Mouse (Mus musculus): ENCODE results near the gene Myom1. TPM values are rescaled to one million over a fixed set of nuclear protein-coding genes. Genes with fewer than 3 reads are reported as not detected.

Myom1 gene
- polyA plus RNA-seq, 1 experiment from 2014 or later: 1.3 TPM

DNA sequence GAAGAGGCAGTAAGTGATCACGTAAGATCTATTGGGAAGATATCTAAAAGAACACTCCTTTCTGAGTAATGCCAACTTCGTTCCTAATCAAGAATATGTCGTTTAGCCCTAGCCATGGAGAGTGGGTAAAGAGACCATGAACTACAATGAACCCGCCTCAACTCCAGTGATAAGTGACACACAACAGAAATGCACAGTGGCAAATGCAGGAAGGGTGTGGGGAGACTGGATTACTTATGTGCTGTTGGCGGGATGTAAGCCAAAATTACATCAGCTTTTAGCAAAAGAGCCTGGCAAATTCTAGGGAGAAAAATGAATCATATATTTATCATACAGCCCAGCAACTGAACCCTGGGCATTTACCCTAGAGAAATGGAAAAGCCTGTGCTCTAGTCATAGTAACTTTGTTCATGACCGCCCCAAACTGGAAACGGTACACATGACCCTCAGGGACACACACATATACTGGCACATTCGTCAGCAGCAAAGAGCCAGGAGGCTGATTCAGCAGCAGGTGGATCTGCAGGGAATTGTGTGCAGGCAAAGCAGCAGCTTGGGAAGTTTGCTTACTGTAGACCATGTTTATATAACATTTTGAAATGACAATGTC is 121.7 kb downstream of the Myom1 start:
- H3K4me3 ChIP-seq (replicated peaks; ENCODE audit: low read depth, low read length): no peak overlapping the region
- DNase-seq (no peak), ATAC-seq (ENCODE audit: low FRiP score, low TSS enrichment) (no peak)
- H3K27ac ChIP-seq (replicated peaks; ENCODE audit: low read depth, low read length): no peak overlapping the region
- H3K27me3 ChIP-seq (ENCODE audit: control insufficient read depth, insufficient read depth, low read length): no peaks in the 10 kb centered on the region
- 92% methylated on average over 8 of the region's 8 CpGs for WGBS
- no peak overlapping the region for H3K9ac ChIP-seq (replicated peaks; ENCODE audit: low read length)
- no peaks in the 10 kb centered on the region for H3K4me1 ChIP-seq (ENCODE audit: control insufficient read depth, insufficient read depth, low read length)
- H3K36me3 ChIP-seq (ENCODE audit: control insufficient read depth, insufficient read depth, low read length): no peaks in the 10 kb centered on the region
- no peak overlapping the region for H3K4me2 ChIP-seq (ENCODE audit: low read length)
- no peaks in the 10 kb centered on the region for H3K9me3 ChIP-seq (ENCODE audit: control insufficient read depth, low read length)

DNA sequence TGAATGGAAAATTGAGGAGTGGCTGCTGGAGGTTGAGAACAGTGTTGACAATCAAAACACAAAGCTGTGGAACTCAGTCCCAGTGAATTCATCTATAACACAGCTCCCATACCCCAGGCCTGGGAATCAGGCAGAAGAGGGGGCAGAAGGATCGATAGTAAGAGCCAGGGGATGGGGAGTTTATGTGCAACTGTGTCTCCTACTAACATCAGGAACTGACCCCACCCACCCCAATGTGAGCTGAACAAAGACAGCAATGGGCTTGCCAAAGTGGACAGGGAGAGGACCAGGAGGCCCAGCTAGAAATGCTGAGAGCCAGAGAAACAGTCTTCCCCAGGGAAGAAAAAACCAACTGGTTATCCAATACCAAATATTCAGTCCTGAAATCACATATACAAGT is 122.2 kb downstream of the Myom1 start:
- Histone ChIP-seq H3K36me3 (ENCODE audit: control insufficient read depth, insufficient read depth, low read length) (no peaks in the 10 kb centered on the region), H3K9ac (replicated peaks; ENCODE audit: low read length) (no peak overlapping the region), H3K27me3 (ENCODE audit: control insufficient read depth, insufficient read depth, low read length) (no peaks in the 10 kb centered on the region), H3K9me3 (ENCODE audit: control insufficient read depth, low read length) (no peaks in the 10 kb centered on the region), H3K4me1 (ENCODE audit: control insufficient read depth, insufficient read depth, low read length) (no peaks in the 10 kb centered on the region), H3K27ac (replicated peaks; ENCODE audit: low read depth, low read length) (no peak overlapping the region), H3K4me3 (replicated peaks; ENCODE audit: low read depth, low read length) (no peak overlapping the region), H3K4me2 (ENCODE audit: low read length) (no peak overlapping the region)
- no peak for DNase-seq
- WGBS: 88% methylated on average over 1 of the region's 1 CpGs
- ATAC-seq (ENCODE audit: low FRiP score, low TSS enrichment): no peak

DNA sequence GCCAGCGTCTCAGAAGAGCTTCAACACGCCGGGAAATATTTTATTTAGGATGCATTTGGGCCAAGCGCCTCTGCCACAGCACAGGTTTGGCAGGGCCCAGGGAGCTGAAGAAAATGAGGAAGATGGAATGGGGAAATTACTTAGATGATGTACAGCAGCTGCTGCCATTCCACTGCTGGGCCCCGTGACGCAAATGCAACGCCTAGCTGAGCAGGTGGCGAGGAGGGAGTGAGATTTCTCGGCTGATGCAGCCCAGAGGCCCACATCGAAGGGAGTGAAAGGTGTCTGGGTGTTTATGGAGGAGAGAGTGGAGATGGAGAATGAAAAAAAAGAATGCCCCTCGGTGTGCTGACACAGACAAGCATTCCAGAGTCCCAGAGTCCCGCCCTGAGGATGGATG is 123.1 kb downstream of the Myom1 start:
- Histone ChIP-seq H3K27ac (replicated peaks; ENCODE audit: low read depth, low read length) (no peak overlapping the region), H3K4me1 (ENCODE audit: control insufficient read depth, insufficient read depth, low read length) (no peaks in the 10 kb centered on the region), H3K27me3 (ENCODE audit: control insufficient read depth, insufficient read depth, low read length) (no peaks in the 10 kb centered on the region), H3K4me3 (replicated peaks; ENCODE audit: low read depth, low read length) (no peak overlapping the region), H3K9ac (replicated peaks; ENCODE audit: low read length) (no peak overlapping the region), H3K36me3 (ENCODE audit: control insufficient read depth, insufficient read depth, low read length) (no peaks in the 10 kb centered on the region), H3K9me3 (ENCODE audit: control insufficient read depth, low read length) (no peaks in the 10 kb centered on the region), H3K4me2 (ENCODE audit: low read length) (no peak overlapping the region)
- peak; percentile 11 for DNase-seq
- ATAC-seq (ENCODE audit: low FRiP score, low TSS enrichment): no peak
- 69% methylated on average over 12 of the region's 12 CpGs for WGBS

DNA sequence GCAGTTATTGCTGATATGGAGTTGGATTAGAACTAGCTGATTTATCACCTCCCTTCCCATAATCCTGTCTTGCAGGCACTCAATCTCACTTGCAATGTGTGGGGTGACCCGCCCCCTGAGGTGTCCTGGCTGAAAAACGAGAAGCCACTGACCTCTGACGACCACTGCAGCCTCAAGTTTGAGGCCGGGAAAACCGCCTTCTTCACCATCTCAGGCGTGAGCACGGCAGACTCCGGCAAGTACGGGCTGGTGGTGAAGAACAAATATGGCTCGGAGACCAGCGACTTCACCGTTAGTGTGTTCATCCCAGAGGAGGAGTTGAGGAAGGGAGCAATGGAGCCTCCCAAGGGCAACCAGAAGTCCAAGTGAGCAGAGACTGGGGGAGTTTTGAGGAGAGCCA is 123.6 kb downstream of the Myom1 start:
- no peaks in the 10 kb centered on the region for H3K9me3 ChIP-seq (ENCODE audit: control insufficient read depth, low read length)
- H3K27me3 ChIP-seq (ENCODE audit: control insufficient read depth, insufficient read depth, low read length): no peaks in the 10 kb centered on the region
- no peak overlapping the region for H3K27ac ChIP-seq (replicated peaks; ENCODE audit: low read depth, low read length)
- H3K36me3 ChIP-seq (ENCODE audit: control insufficient read depth, insufficient read depth, low read length): no peaks in the 10 kb centered on the region
- H3K4me1 ChIP-seq (ENCODE audit: control insufficient read depth, insufficient read depth, low read length): no peaks in the 10 kb centered on the region
- H3K4me2 ChIP-seq (ENCODE audit: low read length): no peak overlapping the region
- WGBS: 83% methylated on average over 12 of the region's 12 CpGs
- ATAC-seq (ENCODE audit: low FRiP score, low TSS enrichment) (no peak), DNase-seq (no peak)
- no peak overlapping the region for H3K9ac ChIP-seq (replicated peaks; ENCODE audit: low read length)
- no peak overlapping the region for H3K4me3 ChIP-seq (replicated peaks; ENCODE audit: low read depth, low read length)

DNA sequence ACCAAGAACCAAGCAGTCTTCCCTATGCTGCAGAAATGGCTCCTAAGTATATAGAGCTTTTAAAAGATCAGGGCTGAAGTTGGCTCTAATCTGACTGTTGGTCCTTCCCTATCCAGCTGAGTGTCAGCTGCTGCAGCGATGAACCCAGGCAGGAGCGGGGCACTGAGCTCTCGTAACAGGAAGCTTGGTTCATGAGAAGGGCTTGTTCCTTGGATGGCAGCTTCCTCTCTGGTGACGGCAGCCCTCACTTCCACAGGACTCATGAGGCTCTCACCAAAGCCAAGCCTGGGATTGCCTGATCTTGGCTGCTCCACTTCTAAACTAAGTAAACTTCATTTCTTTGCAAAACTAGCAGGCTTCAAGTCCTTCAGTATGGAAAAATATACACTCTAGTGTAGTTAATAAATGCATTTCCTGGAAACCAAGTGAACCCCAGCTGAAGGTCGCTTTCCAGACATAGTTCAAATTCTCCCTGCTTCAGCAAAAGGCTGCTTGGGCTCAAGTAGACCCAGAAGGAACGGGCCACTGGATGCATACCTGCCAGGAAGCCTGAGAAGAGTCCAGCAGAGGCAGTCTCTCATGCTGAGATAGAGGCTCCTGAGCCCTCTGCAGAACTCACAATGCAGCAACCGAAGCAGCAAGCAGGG is 125.2 kb downstream of the Myom1 start:
- no peaks in the 10 kb centered on the region for H3K9me3 ChIP-seq (ENCODE audit: control insufficient read depth, low read length)
- H3K4me1 ChIP-seq (ENCODE audit: control insufficient read depth, insufficient read depth, low read length): no peaks in the 10 kb centered on the region
- DNase-seq (no peak), ATAC-seq (ENCODE audit: low FRiP score, low TSS enrichment) (no peak)
- 86% methylated on average over 7 of the region's 7 CpGs for WGBS
- no peak overlapping the region for H3K4me2 ChIP-seq (ENCODE audit: low read length)
- no peaks in the 10 kb centered on the region for H3K27me3 ChIP-seq (ENCODE audit: control insufficient read depth, insufficient read depth, low read length)
- H3K27ac ChIP-seq (replicated peaks; ENCODE audit: low read depth, low read length): no peak overlapping the region
- no peak overlapping the region for H3K4me3 ChIP-seq (replicated peaks; ENCODE audit: low read depth, low read length)
- H3K36me3 ChIP-seq (ENCODE audit: control insufficient read depth, insufficient read depth, low read length): no peaks in the 10 kb centered on the region
- no peak overlapping the region for H3K9ac ChIP-seq (replicated peaks; ENCODE audit: low read length)

DNA sequence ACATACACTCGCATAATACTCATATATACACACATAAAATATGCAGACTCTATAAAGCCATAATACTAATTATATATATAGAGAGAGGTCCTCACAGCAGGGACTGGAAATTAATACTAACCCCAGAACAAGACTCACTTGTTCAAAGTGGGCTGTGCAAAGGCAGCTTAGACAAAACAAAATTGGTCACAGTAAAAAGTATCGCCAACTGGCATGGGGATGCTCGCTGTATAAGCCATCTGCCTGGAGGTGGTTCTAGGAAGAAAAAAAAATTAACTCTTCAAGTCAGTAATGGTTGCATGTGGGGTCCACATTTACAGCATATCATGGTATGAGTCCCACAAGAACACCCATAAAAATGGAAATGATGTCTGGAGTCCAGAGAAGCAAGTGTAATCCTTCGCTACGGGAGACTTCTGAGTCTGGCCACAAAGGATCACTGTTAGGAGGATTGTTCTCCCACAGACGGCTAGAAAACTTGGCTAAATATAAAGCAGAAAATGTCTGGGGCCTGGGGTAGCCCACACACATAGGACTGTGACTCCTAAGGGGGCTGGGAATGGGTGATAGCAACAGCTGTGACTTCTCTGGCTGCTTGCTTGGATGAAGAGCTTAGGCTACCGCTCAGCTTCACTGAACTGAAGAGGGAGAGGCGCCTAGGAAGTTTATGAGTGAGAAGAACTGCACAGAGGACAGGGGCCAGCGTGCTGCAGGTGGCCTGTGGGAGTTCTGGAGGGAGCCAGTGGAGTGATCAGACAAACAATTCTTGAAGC is 127.2 kb downstream of the Myom1 start:
- peak; percentile 56 for ATAC-seq (ENCODE audit: low FRiP score, low TSS enrichment)
- Histone ChIP-seq H3K4me1 (ENCODE audit: control insufficient read depth, insufficient read depth, low read length) (no peaks in the 10 kb centered on the region), H3K36me3 (ENCODE audit: control insufficient read depth, insufficient read depth, low read length) (no peaks in the 10 kb centered on the region), H3K27me3 (ENCODE audit: control insufficient read depth, insufficient read depth, low read length) (no peaks in the 10 kb centered on the region), H3K4me2 (ENCODE audit: low read length) (no peak overlapping the region), H3K4me3 (replicated peaks; ENCODE audit: low read depth, low read length) (no peak overlapping the region), H3K9ac (replicated peaks; ENCODE audit: low read length) (no peak overlapping the region), H3K27ac (replicated peaks; ENCODE audit: low read depth, low read length) (no peak overlapping the region), H3K9me3 (ENCODE audit: control insufficient read depth, low read length) (no peaks in the 10 kb centered on the region)
- DNase-seq: peak; percentile 21
- WGBS: 57% methylated on average over 9 of the region's 9 CpGs

DNA sequence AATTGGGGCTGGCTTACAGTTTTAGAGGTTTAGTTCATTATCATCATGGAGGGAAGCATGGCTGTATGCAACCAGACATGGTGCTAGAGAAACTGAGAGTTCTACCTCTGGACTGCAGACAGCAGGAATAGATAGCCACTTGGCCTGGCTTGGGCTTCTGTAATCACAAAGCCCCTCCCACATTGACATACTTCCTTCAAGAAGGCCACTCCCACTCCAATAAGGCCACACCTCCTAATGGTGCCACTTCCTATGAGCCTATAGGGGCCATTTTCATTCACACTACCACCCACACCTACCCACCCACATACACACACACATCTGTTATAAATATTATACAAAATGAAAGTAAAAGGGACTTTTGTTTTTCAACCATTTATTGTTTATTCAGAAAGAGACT is 129.8 kb downstream of the Myom1 start:
- no peak overlapping the region for H3K27ac ChIP-seq (replicated peaks; ENCODE audit: low read depth, low read length)
- no peaks in the 10 kb centered on the region for H3K4me1 ChIP-seq (ENCODE audit: control insufficient read depth, insufficient read depth, low read length)
- DNase-seq (no peak), ATAC-seq (ENCODE audit: low FRiP score, low TSS enrichment) (no peak)
- no peaks in the 10 kb centered on the region for H3K9me3 ChIP-seq (ENCODE audit: control insufficient read depth, low read length)
- H3K27me3 ChIP-seq (ENCODE audit: control insufficient read depth, insufficient read depth, low read length): no peaks in the 10 kb centered on the region
- no peak overlapping the region for H3K4me2 ChIP-seq (ENCODE audit: low read length)
- no peak overlapping the region for H3K4me3 ChIP-seq (replicated peaks; ENCODE audit: low read depth, low read length)
- no peaks in the 10 kb centered on the region for H3K36me3 ChIP-seq (ENCODE audit: control insufficient read depth, insufficient read depth, low read length)
- no peak overlapping the region for H3K9ac ChIP-seq (replicated peaks; ENCODE audit: low read length)

DNA sequence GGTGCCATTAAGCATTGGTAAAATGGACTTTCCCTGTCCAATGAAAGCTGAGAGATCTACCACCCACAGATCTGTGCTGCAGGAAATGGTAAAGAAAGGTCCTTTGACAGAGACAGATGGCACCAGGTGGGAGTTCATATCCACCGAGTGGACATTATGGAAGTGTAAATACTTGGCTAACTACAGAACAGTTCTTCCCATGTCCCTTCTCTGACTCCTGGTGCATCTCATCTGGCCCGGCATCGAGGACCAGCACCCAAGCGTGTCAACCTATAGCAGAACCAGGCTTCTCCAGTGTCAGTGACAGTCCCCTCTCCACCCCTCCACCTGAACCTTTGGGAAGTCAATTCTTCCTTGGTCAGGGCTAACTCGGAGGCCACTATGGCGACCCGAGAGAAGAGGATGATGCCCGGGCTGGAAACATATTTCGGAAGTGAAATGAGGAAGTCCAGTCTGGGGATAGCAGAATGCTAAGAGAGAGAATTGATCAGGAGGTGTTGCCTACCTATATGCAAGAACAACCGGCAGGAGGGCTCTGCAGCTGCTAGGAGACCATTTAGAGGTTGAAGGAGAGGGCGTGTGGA is 130.5 kb downstream of the Myom1 start:
- Histone ChIP-seq H3K27ac (replicated peaks; ENCODE audit: low read depth, low read length) (no peak overlapping the region), H3K4me2 (ENCODE audit: low read length) (no peak overlapping the region), H3K4me1 (ENCODE audit: control insufficient read depth, insufficient read depth, low read length) (no peaks in the 10 kb centered on the region), H3K9ac (replicated peaks; ENCODE audit: low read length) (no peak overlapping the region), H3K4me3 (replicated peaks; ENCODE audit: low read depth, low read length) (no peak overlapping the region), H3K36me3 (ENCODE audit: control insufficient read depth, insufficient read depth, low read length) (no peaks in the 10 kb centered on the region), H3K9me3 (ENCODE audit: control insufficient read depth, low read length) (no peaks in the 10 kb centered on the region), H3K27me3 (ENCODE audit: control insufficient read depth, insufficient read depth, low read length) (no peaks in the 10 kb centered on the region)
- 91% methylated on average over 11 of the region's 11 CpGs for WGBS
- ATAC-seq (ENCODE audit: low FRiP score, low TSS enrichment): no peak
- no peak for DNase-seq
